Mouse (Mus musculus) forebrain, postnatal 0 days (tissue): ENCODE measurements at regions not wholly inside any gene's neighbourhood (a gene's known extent, or its start where the extent isn't known, plus 50 kb on each side); places are given as distances from the start of the nearest gene placed in this dataset.

Experiments used
- ATAC-seq: fragments of 200-750 bp; cut with Nextera tagmentation; 2 replicates; pipeline ENCODE4 v1.8.0; 2017; ENCODE audit warnings: mild to moderate bottlenecking, moderate library complexity
- DNase-seq: peaks from one replicate; pipeline ENCODE4 v3.0.0-alpha.2; 2015
- H3K27ac ChIP-seq: fragments of 300-500 bp; sonication (generic); 2 replicates; pipeline ENCODE4 v1.5.1; 2014; ENCODE audit warnings: low read depth, mild to moderate bottlenecking, antibody characterized with exemption, low read length, moderate library complexity, mixed read lengths
- H3K27me3 ChIP-seq: fragments of 300-500 bp; sonication (generic); 2 replicates; pipeline ENCODE4 v1.6.1; 2014; ENCODE audit warnings: mild to moderate bottlenecking, low read length, mixed read lengths; ENCODE audit not compliant: insufficient read depth
- H3K36me3 ChIP-seq: fragments of 300-500 bp; sonication (generic); 2 replicates; pipeline ENCODE4 v1.6.1; 2014; ENCODE audit warnings: mild to moderate bottlenecking, moderate library complexity; ENCODE audit not compliant: insufficient read depth
- H3K4me1 ChIP-seq: fragments of 300-500 bp; sonication (generic); 2 replicates; pipeline ENCODE4 v1.6.1; 2014; ENCODE audit warnings: antibody characterized with exemption; ENCODE audit not compliant: insufficient read depth
- H3K4me2 ChIP-seq: fragments of 300-500 bp; sonication (generic); 2 replicates; pipeline ENCODE4 v1.6.1; 2014; ENCODE audit warnings: low read depth, mild to moderate bottlenecking, moderate library complexity
- H3K4me3 ChIP-seq: fragments of 300-500 bp; sonication (generic); 2 replicates; pipeline ENCODE4 v1.5.1; 2014; ENCODE audit warnings: low read depth, low read length, mixed read lengths
- H3K9ac ChIP-seq: fragments of 300-500 bp; sonication (generic); 2 replicates; pipeline ENCODE4 v1.6.1; 2014; ENCODE audit warnings: mild to moderate bottlenecking
- H3K9me3 ChIP-seq: fragments of 300-500 bp; sonication (generic); 2 replicates; pipeline ENCODE4 v1.6.1; 2016; ENCODE audit warnings: low read length
- CTCF ChIP-seq: sonication (generic); IDR thresholded peaks from 2 replicates; pipeline ENCODE4 v1.5.1; 2016; ENCODE audit warnings: antibody characterized with exemption, control low read depth, low read depth
- WGBS: fragments of 180-500 bp; shearing (Covaris S2); extraction: QIAGEN DNeasy Blood & Tissue Kit; methylation state at CpG from one replicate; pipeline ENCODE4 v1.1.7; 2014; 5-methylcytosine and 5-hydroxymethylcytosine counted together

GRCm38 (mm10) chr8:86428998-86429651 lies 151.4 kb downstream of the Abcc12 start:
- Histone ChIP-seq H3K4me1 (peaks cover 14% of the 10 kb centered on the region; the same call in 1 of the 2 replicates), H3K27me3 (no peaks in the 10 kb centered on the region), H3K4me3 (no peak overlapping the region), H3K27ac (0 out of 2 replicates have a peak overlapping the region, but pooled peaks have one; percentile 10), H3K4me2 (no peak overlapping the region), H3K36me3 (no peaks in the 10 kb centered on the region), H3K9me3 (no peaks in the 10 kb centered on the region), H3K9ac (no peak overlapping the region)
- DNase-seq (no peak), ATAC-seq (no peak; the same call in 1 of the 2 replicates)
- no peak for TF ChIP-seq CTCF
- WGBS = 90% methylated on average over 2 of the region's 2 CpGs

- H3K9me3 ChIP-seq = no peaks in the 10 kb centered on the region
- H3K27ac ChIP-seq = no peak overlapping the region
- ATAC-seq = no peak
Measured at GRCm38 (mm10) chr8:86428131-86428530, 152.4 kb downstream of the Abcc12 start.

GRCm38 (mm10) chr8:86426056-86426455 lies 154.4 kb downstream of the Abcc12 start:
- Histone ChIP-seq H3K4me2 (no peak overlapping the region), H3K27me3 (no peaks in the 10 kb centered on the region), H3K36me3 (no peaks in the 10 kb centered on the region), H3K9ac (no peak overlapping the region), H3K4me3 (no peak overlapping the region), H3K4me1 (peaks cover 14% of the 10 kb centered on the region; the same call in 1 of the 2 replicates), H3K9me3 (no peaks in the 10 kb centered on the region), H3K27ac (no peak overlapping the region)
- no peak for DNase-seq
- WGBS = 43% methylated on average over 4 of the region's 4 CpGs
- TF ChIP-seq CTCF = no peak
- peak; percentile 29; the same call in 1 of the 2 replicates for ATAC-seq

More at GRCm38 (mm10) chr8:86428131-86428530, 152.4 kb downstream of the Abcc12 start:
- H3K4me3 ChIP-seq = no peak overlapping the region
- H3K4me2 ChIP-seq = no peak overlapping the region
- WGBS = 42% methylated on average over 5 of the region's 5 CpGs
- peaks cover 14% of the 10 kb centered on the region; the same call in 1 of the 2 replicates for H3K4me1 ChIP-seq
- no peak for TF ChIP-seq CTCF
- no peaks in the 10 kb centered on the region for H3K27me3 ChIP-seq
- no peak overlapping the region for H3K9ac ChIP-seq
- no peak for DNase-seq
- no peaks in the 10 kb centered on the region for H3K36me3 ChIP-seq

- peaks cover 14% of the 10 kb centered on the region; the same call in 1 of the 2 replicates for H3K4me1 ChIP-seq
Measured at GRCm38 (mm10) chr8:86425382-86425781, 155.1 kb downstream of the Abcc12 start.

GRCm38 (mm10) chr8:86419059-86419651 lies 161.3 kb downstream of the Abcc12 start:
- Histone ChIP-seq H3K36me3 (no peaks in the 10 kb centered on the region), H3K9me3 (no peaks in the 10 kb centered on the region), H3K27ac (peak overlapping the region; percentile 46; the same call in 1 of the 2 replicates), H3K27me3 (no peaks in the 10 kb centered on the region), H3K4me1 (no peaks in the 10 kb centered on the region), H3K4me3 (no peak overlapping the region), H3K9ac (no peak overlapping the region), H3K4me2 (no peak overlapping the region)
- DNase-seq = peak; percentile 76
- WGBS = 29% methylated on average over 5 of the region's 5 CpGs
- peak; percentile 91 for ATAC-seq
- TF ChIP-seq CTCF = no peak

More at GRCm38 (mm10) chr8:86425382-86425781, 155.1 kb downstream of the Abcc12 start:
- 85% methylated on average over 3 of the region's 3 CpGs for WGBS
- no peak for TF ChIP-seq CTCF
- Histone ChIP-seq H3K27ac (no peak overlapping the region), H3K36me3 (no peaks in the 10 kb centered on the region), H3K9ac (no peak overlapping the region), H3K27me3 (no peaks in the 10 kb centered on the region), H3K4me3 (no peak overlapping the region), H3K9me3 (no peaks in the 10 kb centered on the region), H3K4me2 (no peak overlapping the region)
- ATAC-seq (no peak), DNase-seq (no peak)

GRCm38 (mm10) chr8:86418414-86418981 lies 162.0 kb downstream of the Abcc12 start:
- no peak for TF ChIP-seq CTCF
- H3K27me3 ChIP-seq = no peaks in the 10 kb centered on the region
- ATAC-seq = no peak
- 38% methylated on average over 7 of the region's 7 CpGs for WGBS
- no peaks in the 10 kb centered on the region for H3K4me1 ChIP-seq
- no peak for DNase-seq
- H3K27ac ChIP-seq = peak overlapping the region; percentile 46; the same call in 1 of the 2 replicates
- no peaks in the 10 kb centered on the region for H3K9me3 ChIP-seq
- no peak overlapping the region for H3K4me2 ChIP-seq
- no peaks in the 10 kb centered on the region for H3K36me3 ChIP-seq
- no peak overlapping the region for H3K4me3 ChIP-seq
- H3K9ac ChIP-seq = no peak overlapping the region

- 76% methylated on average over 2 of the region's 2 CpGs for WGBS
- Histone ChIP-seq H3K4me3 (no peak overlapping the region), H3K27me3 (no peaks in the 10 kb centered on the region), H3K4me2 (no peak overlapping the region), H3K4me1 (no peaks in the 10 kb centered on the region), H3K36me3 (no peaks in the 10 kb centered on the region), H3K9me3 (no peaks in the 10 kb centered on the region), H3K27ac (no peak overlapping the region), H3K9ac (no peak overlapping the region)
- ATAC-seq (no peak), DNase-seq (no peak)
- no peak for TF ChIP-seq CTCF
Measured at GRCm38 (mm10) chr8:86415208-86415607, 165.3 kb downstream of the Abcc12 start.
